Mouse (Mus musculus): ENCODE measurements around the gene Tbca. TPM values are rescaled to one million over a fixed set of nuclear protein-coding genes. Genes with fewer than 3 reads are reported as not detected.

Gene Tbca
- 100 to 1,000 TPM; 125 to 134 (median 128) TPM for total RNA-seq (2022)

DNA sequence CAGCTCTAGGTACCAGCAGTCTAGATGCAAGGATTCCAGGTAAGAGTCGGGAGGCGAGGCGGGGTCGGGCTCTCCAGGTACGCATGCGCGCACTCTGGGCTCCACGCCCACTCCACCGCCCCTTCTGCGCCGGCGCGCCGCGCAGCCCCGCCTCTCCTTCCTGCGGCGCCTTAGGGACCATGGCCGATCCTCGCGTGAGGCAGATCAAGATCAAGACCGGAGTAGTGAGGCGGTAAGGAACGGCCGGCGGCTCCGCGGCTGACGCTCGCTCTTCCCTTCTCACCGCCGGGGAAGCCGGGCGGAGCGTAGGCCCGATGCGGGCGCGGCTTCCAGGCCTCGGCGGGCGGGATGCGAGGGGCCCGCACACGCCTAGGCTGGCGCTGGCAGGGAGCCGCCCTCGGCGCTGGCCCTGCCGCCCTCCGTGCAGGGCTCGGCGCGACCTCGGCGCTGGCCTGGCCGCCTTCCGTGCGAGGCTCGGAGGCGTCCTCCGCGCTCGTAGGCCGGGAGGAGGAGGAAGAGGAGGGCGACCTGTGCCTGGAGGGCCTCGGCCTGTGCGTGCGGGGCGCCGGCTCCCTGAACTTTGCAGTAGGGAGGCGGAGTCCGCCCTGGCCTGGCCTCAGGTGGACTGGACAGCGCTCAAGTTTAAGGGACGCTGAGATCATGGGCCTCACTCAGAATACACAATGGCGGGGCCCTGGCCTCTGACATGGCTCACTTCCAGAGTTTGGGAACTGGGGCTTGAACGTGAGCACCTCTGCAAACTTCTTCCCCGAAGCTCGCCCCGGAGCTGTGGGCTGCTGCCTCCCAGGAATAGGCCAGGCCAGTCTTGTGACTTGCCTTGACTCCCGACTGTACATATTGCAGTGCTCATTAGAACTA, at the start of gene Tbca:
TSS of gene Tbca (plus strand) at position 140 of the 879 bp plus-strand sequence.
- peak; percentile 60 to 62 for DNase-seq (ENCODE audit: low spot score in 2 of 2)

DNA sequence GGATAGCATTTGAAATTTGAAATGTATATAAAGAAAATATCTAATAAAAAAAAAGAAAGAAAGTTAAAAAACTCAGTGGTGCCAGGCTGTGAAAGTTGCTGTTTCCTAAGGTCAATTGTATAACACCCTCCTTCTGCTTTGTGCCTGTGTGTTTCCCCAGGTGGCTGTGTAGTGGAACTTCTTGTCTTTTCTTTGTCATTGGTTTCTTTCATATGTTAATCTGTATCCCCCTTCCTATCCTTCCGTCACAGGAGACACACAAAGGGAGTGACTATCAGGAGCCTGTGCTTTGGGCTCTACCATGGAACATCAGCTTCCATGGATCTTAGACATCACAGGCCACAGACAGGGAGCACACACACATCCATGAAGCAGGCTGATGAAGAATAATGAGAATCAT, 43.5 kb upstream of the Tbca start:
- DNase-seq (ENCODE audit: low spot score in 2 of 2), result no peak

DNA sequence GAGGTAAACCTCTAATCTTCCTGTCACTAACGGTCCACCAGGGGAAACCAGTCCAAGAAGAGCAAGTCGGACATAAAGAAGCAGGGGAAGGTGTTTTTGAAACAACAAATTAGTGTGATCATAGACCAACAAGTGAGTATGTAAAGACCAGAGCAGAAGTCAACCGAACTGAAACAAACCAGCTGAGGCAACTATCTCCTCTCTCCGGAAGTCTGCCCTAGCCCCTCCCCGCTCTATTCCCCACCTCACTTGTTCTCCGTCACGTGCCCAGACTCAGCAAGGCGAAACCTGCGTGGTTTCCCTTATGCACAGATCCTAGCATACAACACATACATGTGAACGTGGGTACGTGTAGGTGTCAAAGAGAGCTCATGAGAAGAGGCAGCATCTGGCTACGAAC, 22.9 kb upstream of the Tbca start:
- no peak for DNase-seq (ENCODE audit: low spot score in 2 of 2)

DNA sequence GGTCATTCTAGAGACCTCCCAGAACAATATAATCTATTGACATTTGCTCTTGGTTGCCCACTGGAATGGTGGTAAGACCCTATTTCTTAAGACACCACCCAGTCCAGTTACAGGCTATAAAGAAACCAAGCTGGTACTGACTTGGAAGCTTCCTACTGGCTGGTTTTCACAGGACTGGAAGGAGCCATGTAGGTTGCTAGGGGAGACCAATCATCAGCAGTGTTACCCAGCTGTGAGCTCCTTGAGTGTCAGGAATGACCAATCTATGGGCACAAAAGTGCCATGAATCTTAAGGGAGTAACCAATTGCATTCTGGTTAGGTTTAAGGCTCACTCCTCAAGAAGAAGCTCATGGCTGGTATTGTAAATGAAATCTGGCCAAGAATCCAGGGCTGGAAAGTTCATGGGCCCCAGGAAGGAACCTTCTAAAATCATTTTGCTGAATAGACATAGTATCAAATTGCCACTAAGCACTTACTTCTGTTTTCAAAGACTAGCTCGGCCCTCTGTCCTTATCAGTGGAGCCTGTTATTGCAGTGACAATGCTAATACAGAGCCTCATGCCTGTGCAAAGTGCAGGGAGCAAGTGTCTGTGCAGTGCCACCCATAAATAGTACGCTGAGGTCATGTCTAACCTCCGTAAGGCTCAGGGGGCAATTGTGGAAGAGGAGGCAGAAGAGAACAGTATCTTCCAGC, 20.1 kb upstream of the Tbca start:
- no peak for DNase-seq (ENCODE audit: low spot score in 2 of 2)

DNA sequence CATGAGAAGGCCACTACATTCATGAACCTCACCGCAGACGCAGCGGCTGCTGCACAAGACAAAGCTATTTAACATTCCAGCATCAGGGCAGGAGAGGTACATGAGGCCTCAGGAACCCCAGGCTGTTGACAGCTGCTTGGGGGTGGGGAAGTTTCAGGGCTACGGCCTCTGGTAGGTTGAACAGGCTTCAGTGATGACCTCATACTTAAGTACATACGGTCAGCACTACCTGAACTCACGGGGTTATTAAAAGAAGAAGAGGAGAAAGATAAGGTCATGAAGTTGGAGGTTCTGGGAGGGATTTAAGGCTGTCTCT, 19.6 kb upstream of the Tbca start:
- DNase-seq (ENCODE audit: low spot score in 2 of 2), result no peak

DNA sequence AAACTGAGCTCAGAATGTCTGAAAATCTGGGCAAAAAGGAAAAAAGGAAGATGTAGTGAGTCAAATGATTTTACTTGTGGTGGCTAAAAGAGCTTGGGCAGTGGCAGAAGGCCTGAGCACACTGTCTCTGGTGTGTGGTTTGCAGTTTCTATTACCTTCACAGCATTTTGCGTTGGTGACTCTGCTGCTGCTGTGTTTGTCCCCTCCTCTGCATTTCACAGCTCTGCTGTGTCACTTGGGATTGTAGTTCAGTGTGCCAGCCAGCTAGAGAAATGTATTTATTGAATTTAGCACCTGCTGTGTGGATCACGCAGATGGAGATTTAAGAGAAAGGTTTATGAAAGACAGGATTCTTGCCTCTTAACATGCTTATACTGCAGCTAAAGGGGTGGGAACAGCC, 1.8 kb upstream of the Tbca start:
- peak in 1 of 2 experiments; percentile 40 for DNase-seq (ENCODE audit: low spot score in 2 of 2)

DNA sequence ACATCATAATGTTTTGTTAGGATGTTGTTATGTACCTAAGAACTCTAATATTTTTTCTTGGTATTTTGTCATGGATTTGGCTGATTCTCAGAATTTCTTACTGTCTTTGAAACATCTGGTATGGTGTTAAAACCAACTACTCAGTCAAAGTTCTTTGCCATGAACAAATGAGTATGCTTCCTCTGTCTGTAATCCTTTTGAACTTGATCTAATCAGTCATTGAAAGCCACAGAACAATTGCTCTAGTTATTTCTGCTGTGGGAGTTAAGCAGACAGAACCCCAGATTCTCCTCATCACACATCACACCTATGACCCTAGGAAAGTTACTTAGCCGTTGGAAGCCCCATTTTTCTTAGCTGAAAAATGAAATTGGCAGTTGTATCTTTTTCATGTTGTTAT, 6.0 kb downstream of the Tbca start:
- DNase-seq (ENCODE audit: low spot score in 2 of 2), result no peak

DNA sequence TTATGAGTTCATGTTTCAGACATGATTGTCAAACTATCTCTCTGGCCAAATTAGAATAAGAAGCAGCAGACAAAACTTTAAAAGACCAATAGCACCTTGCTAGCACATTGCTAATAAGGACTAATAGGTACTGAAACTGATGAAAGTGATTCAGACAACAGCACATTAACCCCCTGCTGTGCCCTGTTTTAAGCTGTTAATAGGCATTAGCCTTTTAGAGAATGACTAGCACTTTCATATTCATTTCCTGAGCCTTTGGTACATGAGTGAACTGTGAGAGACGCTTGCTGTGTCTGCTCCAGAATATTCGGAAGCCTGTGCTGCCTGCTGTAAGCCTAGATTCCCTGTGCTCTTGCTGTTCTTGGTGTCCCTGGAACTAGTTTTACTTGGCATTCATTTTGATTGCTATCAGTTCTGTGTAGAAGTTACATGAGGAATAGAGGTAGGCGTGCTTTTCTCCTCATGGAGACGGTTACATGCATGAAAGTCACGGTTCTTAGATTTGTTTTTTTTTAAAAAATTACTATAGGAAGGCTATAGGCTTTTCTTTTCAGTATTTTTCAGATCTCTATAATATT, 14.9 kb downstream of the Tbca start:
- DNase-seq (ENCODE audit: low spot score in 2 of 2), result no peak

DNA sequence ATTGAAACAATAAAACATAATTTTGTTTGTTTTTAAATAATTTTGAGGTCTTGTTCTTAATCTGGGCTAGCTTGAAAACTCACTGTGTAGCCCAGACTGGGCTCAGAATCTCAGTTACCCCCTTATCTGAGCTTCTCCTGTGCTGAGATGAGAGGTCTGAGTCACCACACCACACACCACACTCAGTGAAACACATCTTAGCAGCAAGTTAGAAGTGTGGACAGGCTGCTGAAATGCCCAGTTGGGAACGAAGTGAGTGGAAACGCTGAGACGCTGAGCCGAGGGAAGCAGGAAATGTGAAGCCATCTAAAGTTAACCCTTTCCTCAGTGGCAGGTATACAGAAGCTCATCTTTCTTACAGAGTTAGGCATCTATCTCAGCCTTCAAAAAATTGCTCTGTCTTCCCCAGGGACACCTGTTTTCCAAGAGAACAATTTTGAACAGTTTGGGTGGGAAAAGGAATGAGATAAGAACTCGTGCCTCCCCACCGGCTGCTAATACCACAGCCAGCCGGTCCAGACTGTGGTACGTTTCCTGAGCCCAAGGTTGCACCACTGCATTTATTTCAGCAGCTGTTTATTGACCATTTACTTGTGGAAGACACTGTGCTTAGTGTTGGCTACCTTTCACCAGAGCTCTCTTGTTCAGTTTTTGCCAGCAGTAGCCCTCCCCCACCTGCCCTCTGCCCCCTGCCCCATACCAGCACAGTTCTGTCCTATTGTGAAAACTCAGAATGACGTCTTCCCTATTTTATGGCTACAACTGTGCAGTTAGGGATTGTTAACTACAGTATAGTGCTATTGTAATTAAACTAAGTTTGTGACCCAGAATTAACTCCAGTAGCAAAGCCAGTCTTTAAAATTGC, 17.8 kb downstream of the Tbca start:
- no peak for DNase-seq (ENCODE audit: low spot score in 2 of 2)

DNA sequence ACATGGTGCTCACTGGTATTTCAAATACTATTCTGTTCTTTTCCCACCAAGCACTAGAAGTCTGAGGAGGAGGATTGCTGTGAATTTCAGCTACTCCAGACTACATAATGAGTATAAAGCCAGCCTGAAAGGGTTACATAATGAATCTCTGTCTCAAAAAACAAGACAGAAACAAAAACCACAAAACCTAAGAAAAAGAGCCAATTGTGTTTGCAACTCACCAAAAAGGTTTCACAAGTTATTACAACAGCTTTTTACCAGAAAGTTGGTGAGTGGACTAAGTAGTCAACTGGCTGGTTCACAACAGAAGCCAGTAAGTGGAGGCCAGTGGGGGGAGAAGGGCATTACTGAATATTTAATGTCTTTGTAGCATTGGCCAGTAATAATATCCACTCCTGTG, 19.9 kb downstream of the Tbca start:
- no peak for DNase-seq (ENCODE audit: low spot score in 2 of 2)

DNA sequence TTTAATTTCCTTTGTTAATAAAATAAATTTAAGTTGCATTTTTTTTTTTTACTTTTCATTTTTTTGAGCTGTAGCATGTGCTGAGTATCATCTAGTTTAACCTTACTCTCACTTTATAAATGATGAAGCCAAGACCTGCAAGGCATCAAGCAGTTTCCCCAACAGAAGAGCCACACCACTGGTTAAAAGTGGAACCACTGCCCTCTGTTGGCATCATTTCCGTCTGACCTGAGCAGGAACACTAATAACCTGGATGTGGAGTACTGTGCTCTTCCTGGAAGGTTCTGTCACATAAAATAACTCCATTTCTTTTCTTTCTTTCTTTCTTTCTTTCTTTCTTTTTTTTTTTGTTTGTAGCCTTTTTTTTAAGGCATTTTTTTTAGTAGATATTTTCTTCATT, 21.0 kb downstream of the Tbca start:
- DNase-seq (ENCODE audit: low spot score in 2 of 2), result no peak

DNA sequence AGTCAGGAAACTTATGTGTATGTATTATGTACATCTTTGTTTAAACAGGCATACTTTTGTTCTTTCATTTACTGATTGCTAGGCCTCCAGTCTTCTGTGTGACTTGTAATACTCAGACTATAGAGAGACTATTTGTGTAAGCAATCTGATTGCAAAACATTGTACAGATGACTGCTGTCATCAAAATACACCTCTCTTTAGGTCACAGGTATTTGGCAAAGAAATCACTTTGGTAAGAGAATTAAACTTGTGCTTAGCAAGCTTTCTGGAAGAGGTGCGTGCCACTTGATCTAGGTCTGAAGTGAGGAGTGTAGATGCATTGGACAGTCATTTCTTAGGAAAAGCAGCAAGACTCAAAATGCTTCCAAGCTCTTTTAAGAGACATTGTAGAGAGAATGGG, 22.7 kb downstream of the Tbca start:
- no peak for DNase-seq (ENCODE audit: low spot score in 2 of 2)

DNA sequence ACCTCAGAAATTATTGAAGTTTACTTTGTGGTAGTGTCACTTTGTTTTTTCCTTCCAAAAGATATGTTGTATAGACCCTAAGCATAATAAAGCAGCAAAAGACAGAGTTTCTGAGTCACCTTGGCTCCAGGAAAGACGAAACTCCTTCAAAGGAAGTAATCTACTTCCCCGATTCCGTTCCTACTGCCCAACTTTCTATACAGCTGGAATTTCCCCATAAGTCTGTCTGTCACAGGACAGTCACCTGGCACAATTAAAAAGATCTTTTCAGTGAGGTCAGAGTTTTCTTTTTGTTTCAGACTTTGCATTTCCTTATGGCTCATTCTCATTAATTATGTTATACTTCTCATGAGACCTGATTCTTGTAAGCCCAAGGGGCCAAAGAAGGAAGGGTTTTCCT, 25.1 kb downstream of the Tbca start:
- no peak for DNase-seq (ENCODE audit: low spot score in 2 of 2)

DNA sequence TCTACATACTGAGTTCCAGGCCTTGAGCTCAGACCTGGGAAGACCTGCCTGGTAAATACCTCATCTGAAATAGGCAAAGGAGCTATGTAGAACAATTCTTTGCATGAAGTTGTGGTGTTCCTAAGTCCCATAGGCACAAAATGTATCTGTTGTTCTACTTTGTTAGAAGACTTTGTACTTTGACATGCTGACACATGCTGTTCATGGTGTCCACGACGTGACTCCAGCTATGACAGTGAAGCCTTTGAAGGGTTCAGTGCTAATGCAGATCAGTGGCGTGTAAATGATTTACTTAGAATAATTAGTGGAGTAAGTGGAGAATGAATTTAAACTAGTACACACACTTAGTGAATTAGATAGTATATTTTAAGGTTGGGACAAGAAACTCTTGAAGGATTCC, 31.8 kb downstream of the Tbca start:
- no peak for DNase-seq (ENCODE audit: low spot score in 2 of 2)

DNA sequence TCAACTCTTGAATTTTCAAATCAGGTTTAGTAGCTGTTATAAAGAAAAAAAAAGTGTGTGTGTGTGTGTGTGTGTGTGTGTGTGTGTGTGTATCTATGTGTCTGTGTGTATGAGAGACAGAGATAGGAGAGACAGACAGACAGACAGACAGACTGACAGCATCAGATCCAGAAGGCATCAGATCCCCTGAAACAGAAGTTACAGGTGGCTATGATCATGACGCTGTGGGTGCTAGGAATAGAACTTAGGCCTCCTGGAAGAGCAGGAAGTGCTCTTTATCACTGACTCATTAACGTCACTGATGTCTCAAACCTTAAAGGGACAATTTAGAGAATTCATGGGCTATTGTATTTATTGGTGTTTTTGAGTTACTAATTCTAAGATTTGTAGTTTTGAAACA, 32.2 kb downstream of the Tbca start:
- no peak for DNase-seq (ENCODE audit: low spot score in 2 of 2)

DNA sequence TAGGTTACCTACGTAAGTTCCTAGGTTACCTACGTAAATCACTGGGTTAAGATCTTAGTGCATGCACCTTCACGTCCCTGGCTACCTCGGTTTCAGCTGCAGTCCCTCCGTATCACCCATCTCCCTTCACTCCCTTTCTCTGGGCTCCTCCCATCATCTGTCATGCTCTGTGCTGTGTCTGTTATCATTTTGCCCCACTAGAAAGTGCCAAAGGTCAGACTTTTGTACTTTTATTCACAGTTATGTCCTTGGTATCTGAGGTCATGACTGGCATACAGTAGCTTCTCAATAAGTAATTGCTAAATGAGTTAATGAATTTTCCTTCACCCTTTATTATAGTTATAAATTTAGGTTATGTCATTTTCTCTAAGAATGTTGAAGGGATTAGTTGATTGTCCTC, 37.7 kb downstream of the Tbca start:
- DNase-seq (ENCODE audit: low spot score in 2 of 2), result no peak

DNA sequence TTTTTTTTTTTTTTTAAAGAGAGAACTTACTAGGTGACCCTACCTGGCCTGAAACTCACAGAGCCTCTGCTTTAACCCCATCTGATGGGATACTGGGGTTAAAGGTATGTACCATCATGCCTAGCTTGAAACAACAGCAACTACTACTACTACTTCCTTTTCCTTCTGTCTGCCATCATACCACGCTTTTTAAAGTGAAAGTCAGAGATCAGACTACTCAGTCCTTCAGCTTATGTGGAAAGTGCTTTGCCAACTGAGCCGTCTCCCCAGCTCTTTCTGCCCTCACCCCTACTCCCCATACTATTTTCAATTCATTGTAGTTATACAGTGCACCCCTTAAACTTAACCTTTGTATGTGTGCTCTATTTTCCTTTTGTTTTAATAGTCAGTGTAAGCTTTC, 38.3 kb downstream of the Tbca start:
- DNase-seq (ENCODE audit: low spot score in 2 of 2), result no peak

DNA sequence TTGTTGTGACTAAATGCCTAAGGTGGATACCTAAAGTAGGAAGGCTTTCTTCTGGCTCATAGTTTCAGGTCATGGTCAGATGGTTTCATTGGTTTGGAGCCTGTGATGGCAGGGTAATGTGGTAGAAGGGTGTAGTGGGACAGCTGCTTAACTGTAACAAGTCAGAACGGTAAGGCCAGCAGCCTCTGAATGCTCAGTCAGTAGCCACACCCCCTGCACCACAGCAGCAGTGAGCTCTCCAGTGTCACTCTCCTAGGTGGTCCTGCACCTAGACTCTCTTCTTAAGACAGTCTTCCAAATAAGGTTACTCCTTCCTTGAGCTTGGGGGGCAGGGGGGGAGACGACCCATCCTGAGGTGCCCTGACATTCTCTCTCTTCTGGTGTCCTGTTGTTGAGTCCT, 39.1 kb downstream of the Tbca start:
- no peak for DNase-seq (ENCODE audit: low spot score in 2 of 2)

DNA sequence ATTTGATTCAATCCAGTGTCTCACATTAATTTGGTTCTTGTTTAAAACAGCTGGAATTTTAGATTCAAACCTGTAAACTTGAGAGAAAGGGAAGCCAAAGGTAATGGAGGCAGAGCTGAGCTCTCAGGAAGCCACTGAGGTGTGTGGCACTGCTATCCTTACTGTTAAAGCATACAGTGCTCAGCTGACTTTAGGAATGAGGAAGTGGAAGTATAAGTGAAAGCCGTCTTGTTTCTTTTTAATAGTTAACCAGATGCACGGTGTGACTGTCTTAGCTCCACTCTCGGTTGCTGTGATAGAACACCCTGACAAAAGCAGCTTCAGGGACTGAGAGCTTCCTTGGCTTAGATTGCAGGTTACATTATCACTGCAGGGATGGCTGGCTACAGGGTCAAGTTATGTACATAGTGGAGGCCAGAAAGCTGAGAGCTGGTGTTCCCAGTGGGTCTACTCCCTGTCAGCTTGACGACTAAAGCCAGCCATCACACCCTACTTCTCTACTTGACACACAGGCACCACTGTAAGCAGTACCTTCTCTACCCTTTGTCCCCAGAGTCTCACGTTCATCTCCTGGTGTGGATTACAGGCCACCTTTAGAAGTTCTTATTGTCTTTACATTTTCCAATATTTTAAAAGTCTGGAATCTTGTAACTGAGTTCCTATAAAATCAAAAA, 49.5 kb downstream of the Tbca start:
- DNase-seq (ENCODE audit: low spot score in 2 of 2), result no peak

DNA sequence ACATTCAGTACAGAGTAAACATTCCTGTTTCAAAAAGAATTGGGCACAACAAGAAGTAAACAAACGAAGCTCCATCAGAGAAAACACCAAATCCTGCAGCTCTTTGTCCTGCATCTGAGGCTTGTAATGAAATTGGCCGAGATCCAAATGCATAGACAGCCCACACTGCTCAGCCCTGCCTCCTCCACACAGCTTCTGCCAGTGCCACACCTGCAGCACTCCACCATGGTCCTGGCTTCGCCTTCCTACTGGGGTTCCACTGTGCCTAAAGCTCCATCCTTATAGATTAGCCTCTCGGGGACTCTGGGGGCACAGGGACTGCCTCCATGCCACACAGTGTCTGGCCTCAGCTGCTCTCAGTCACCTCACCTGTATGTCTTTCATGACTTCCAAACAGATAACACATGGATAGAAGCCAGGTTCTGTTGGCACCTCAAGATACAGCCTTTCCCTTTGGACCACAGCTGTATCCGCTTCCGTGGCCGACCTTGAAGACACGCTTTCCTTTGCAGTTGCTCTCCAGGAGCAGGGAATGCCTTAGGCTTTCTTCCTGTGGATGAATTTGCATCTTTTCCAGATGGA, 50.1 kb downstream of the Tbca start:
- DNase-seq (ENCODE audit: low spot score in 2 of 2), result peak in 1 of 2 experiments; percentile 10

DNA sequence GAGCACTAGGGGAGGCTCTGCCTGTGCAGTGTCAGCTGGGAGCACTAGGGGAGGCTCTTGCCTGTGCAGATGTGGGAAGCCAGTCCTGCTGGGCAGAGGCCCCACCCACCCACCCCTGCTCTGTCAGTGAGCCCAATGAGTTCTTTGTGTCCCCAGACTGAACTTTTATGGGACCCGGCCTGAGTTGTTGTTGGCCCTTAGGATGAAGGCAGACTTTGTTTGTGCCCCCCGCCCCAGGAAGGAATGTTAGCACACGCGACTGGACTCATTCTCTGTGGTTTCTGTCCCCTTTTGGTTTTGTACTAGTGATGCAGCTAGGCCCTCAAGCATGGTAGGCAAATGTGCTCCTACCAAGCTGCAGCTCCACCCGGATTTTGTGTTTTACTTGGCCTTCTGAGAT, 54.5 kb downstream of the Tbca start:
- no peak for DNase-seq (ENCODE audit: low spot score in 2 of 2)

All from left cerebral cortex, adult 8-10 months (tissue).